Mouse (Mus musculus) inflammation-experienced regulatory T-cells, adult 6 months (primary cell): ENCODE data around the gene Proca1. TPM values are rescaled to one million over a fixed set of nuclear protein-coding genes. Genes with fewer than 3 reads are reported as not detected.
A peak's percentile ranks its signal among the peaks of the same experiment; 100 is the strongest.
"Not testable (repeated sequence)": the region's sequence is repeated elsewhere in the genome, so short reads cannot be mapped to it uniquely, and the experiment has no call there.

Experiments
- ATAC-seq: one replicate; pipeline ENCODE4 v1.8.0; 2017
- polyA plus RNA-seq, 3 experiments: library from polyadenylated mRNA; unstranded; fragments of 100-300 nt; shearing (Covaris generic); gene quantifications; one replicate each; pipeline ENCODE4 v1.2.1; 2017

Proca1 gene
- polyA plus RNA-seq, 3 experiments from 2014 or later, result 1.9 to 5.4 (median 3.5) TPM

- ATAC-seq, result peak; percentile 99
These were observed 10.0 kb upstream of the Proca1 start, which contains the start of gene Rpl23a for GRCm38 (mm10) chr11:78182961-78183844. Gene Rpl23a (minus strand): TSS chr11:78183584.

GRCm38 (mm10) chr11:78183884-78184514, 9.2 kb upstream of the Proca1 start:
- ATAC-seq, result no peak

- not testable (repeated sequence) for ATAC-seq
These were observed 8.5 kb upstream of the Proca1 start for GRCm38 (mm10) chr11:78184702-78185101.

GRCm38 (mm10) chr11:78188331-78189233, 4.6 kb upstream of the Proca1 start, which contains the start of gene Rab34:
Gene Rab34 (plus strand): TSS chr11:78188430.
- peak; percentile 28 for ATAC-seq

GRCm38 (mm10) chr11:78189234-78190040, 3.8 kb upstream of the Proca1 start:
- peak; percentile 25 for ATAC-seq

- ATAC-seq, result no peak
These were observed 3.2 kb upstream of the Proca1 start for GRCm38 (mm10) chr11:78190041-78190440.

- no peak for ATAC-seq
These were observed 1.4 kb downstream of the Proca1 start for GRCm38 (mm10) chr11:78194411-78195100.

- ATAC-seq, result no peak
These were observed 2.1 kb downstream of the Proca1 start for GRCm38 (mm10) chr11:78195101-78195863.

- no peak for ATAC-seq
These were observed 9.2 kb downstream of the Proca1 start for GRCm38 (mm10) chr11:78202372-78202771.

- ATAC-seq, result no peak
These were observed 11.1 kb downstream of the Proca1 start for GRCm38 (mm10) chr11:78204287-78204686.

- no peak for ATAC-seq
These were observed 12.4 kb downstream of the Proca1 start for GRCm38 (mm10) chr11:78205361-78206206.

GRCm38 (mm10) chr11:78207190-78207589, 14.0 kb downstream of the Proca1 start:
- ATAC-seq, result no peak

- no peak for ATAC-seq
These were observed 16.7 kb downstream of the Proca1 start for GRCm38 (mm10) chr11:78209886-78210285.

- ATAC-seq, result no peak
These were observed 17.4 kb downstream of the Proca1 start for GRCm38 (mm10) chr11:78210615-78211014.

- ATAC-seq, result no peak
These were observed 18.3 kb downstream of the Proca1 start for GRCm38 (mm10) chr11:78211513-78211912.

GRCm38 (mm10) chr11:78213086-78213817, 20.1 kb downstream of the Proca1 start:
- ATAC-seq, result no peak

- peak; percentile 28 for ATAC-seq
These were observed 22.6 kb downstream of the Proca1 start for GRCm38 (mm10) chr11:78215709-78216317.

GRCm38 (mm10) chr11:78223586-78223985, 30.4 kb downstream of the Proca1 start:
- ATAC-seq, result no peak
